Mouse (Mus musculus) olfactory bulb, adult 2 months (tissue): Measurements from ENCODE around the gene Oxsr1. TPM values are rescaled to one million over a fixed set of nuclear protein-coding genes. Genes with fewer than 3 reads are reported as not detected.

ENCODE experiments used
- H3K27ac ChIP-seq: fragments of 200-500 bp; 2 replicates; pipeline ENCODE4 v1.5.1; 2012; ENCODE audit warnings: low read depth, low read length; ENCODE audit not compliant: insufficient read depth
- H3K4me1 ChIP-seq: fragments of 200-500 bp; 2 replicates; pipeline ENCODE4 v1.6.1; 2012; ENCODE audit warnings: low read length; ENCODE audit not compliant: control insufficient read depth, insufficient read depth
- H3K4me3 ChIP-seq: fragments of 200-500 bp; 2 replicates; pipeline ENCODE4 v1.5.1; 2012; ENCODE audit warnings: mild to moderate bottlenecking, low read depth, low read length, moderate library complexity; ENCODE audit not compliant: insufficient read depth
- CTCF ChIP-seq: fragments of 200-500 bp; IDR thresholded peaks from 2 replicates; pipeline ENCODE4 v1.5.1; 2012; ENCODE audit warnings: low read depth, mild to moderate bottlenecking, low read length, moderate library complexity; ENCODE audit not compliant: insufficient read depth
- POLR2A ChIP-seq: fragments of 200-500 bp; IDR thresholded peaks from 2 replicates; pipeline ENCODE4 v1.6.1; 2012; ENCODE audit warnings: mild to moderate bottlenecking, low read depth, low read length, moderate library complexity; ENCODE audit not compliant: insufficient read depth
- WGBS: fragments of 180-500 bp; shearing (Covaris S2); methylation state at CpG from one replicate; pipeline ENCODE4 v1.1.7; 2018; 5-methylcytosine and 5-hydroxymethylcytosine counted together
- polyA plus RNA-seq: library from polyadenylated mRNA; stranded (reverse); fragments of >200 nt; gene quantifications from 2 replicates; pipeline ENCODE4 v1.2.4, GENCODE M21; 2012; ENCODE audit warnings: low replicate concordance; ENCODE audit not compliant: missing spikeins, insufficient read depth, insufficient read length

The Oxsr1 gene
- polyA plus RNA-seq, 1 experiment, result not detected

DNA sequence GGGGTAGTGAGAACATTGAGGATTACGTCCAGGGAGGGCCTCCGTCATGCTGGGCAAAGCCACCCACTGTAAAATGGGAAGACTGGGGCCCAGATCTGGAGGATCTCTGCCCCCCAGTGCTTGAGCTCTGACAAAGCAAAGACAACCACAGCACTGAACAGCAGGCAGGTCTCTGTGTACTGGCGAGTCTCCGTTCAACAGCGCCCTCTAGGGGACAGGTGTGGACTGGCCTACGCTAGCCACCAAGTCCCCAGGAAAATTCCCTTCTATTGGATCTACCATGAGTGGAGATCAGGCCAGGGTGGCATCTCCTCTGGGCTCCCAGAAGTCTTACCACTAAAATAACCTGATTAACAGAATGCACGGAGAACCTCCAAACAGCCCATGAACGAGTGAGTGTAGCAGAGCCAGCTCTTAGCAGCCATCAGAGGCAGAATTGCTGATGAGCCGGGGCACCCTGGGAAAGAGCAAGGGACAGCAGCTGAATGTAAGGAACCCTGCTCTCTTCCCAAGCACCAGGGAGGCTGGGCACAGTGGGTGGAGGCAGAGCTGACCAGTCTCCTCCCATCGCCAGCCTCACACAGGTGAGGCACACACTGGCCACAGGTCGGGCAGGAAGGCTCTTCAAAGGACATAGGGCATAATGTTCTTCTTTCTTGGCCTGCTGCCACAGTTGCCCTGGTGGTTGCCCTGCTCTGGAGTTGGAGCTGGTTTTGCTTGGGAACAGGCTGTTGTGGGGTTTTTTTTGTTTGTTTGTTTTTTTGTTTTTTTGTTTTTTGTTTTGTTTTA lies 129.8 kb downstream of the Oxsr1 start:
- Histone ChIP-seq H3K4me1 (no peaks in the 10 kb centered on the region), H3K4me3 (no peak overlapping the region), H3K27ac (no peak overlapping the region)
- TF ChIP-seq CTCF, result no peak
- TF ChIP-seq POLR2A, result no peak
- WGBS, result 43% methylated on average over 11 of the region's 11 CpGs

Other genes starting within 250 kb of the Oxsr1 start
- gene Plcd1, start 228.9 kb downstream of the Oxsr1 start, polyA plus RNA-seq, result not detected in 2 replicates
- not detected in 2 replicates for gene Dlec1, start 219.9 kb downstream of the Oxsr1 start, polyA plus RNA-seq
- not detected in 2 replicates for gene Acaa1b, start 165.3 kb downstream of the Oxsr1 start, polyA plus RNA-seq
- gene Gm47289, start 163.3 kb downstream of the Oxsr1 start, polyA plus RNA-seq, result not detected in 2 replicates
- not detected in 2 replicates for gene Slc22a13, start 113.3 kb downstream of the Oxsr1 start, polyA plus RNA-seq
- gene Acaa1a, start 17.2 kb upstream of the Oxsr1 start, polyA plus RNA-seq, result not detected in 2 replicates
- not detected in 2 replicates for gene Myd88, start 19.0 kb upstream of the Oxsr1 start, polyA plus RNA-seq
- gene Xylb, start 35.0 kb upstream of the Oxsr1 start, polyA plus RNA-seq, result not detected in 2 replicates
- gene Slc22a14, start 43.1 kb upstream of the Oxsr1 start, polyA plus RNA-seq, result not detected in 2 replicates
- not detected in 2 replicates for gene Acvr2b, start 79.7 kb upstream of the Oxsr1 start, polyA plus RNA-seq
- not detected in 2 replicates for gene Exog, start 122.5 kb upstream of the Oxsr1 start, polyA plus RNA-seq